Mouse (Mus musculus): ENCODE results near the gene Vax2. TPM values are rescaled to one million over a fixed set of nuclear protein-coding genes. Genes with fewer than 3 reads are reported as not detected.

The Vax2 gene
- total and polyA plus RNA-seq, 2 experiments from 2014 or later: not detected

- DNase-seq (ENCODE audit: low spot score): no peak
- Histone ChIP-seq H3K27ac (ENCODE audit: low read depth) (no peak overlapping the region), H3K9me3 (replicated peaks; ENCODE audit: control insufficient read depth, low read length) (0 out of 2 replicates have a peak, but pooled peaks cover 3% of the 10 kb centered on the region), H3K4me3 (ENCODE audit: low read depth, low read length) (no peak overlapping the region), H3K36me3 (replicated peaks; ENCODE audit: control insufficient read depth, insufficient read depth, low read length) (no peaks in the 10 kb centered on the region), H3K9ac (replicated peaks; ENCODE audit: low read depth, low read length) (no peak overlapping the region), H3K4me1 (ENCODE audit: control insufficient read depth, insufficient read depth) (no peaks in the 10 kb centered on the region), H3K27me3 (ENCODE audit: control insufficient read depth, insufficient read depth, low read length) (peaks cover 13% of the 10 kb centered on the region; the same call in 1 of the 2 replicates), H3K4me2 (ENCODE audit: low read depth, low read length) (no peak overlapping the region)
- WGBS: 49% methylated on average over 2 of the region's 2 CpGs
- TF ChIP-seq EP300 (IDR thresholded peaks at IDR 0.05; ENCODE audit: low read depth) (no peak), CTCF (IDR thresholded peaks at IDR 0.05; ENCODE audit: low read depth) (no peak)
- no peak for ATAC-seq (ENCODE audit: insufficient read depth, low read depth)
Measured at GRCm38 (mm10) chr6:83745466-83745865, 34.4 kb downstream of the Vax2 start.

GRCm38 (mm10) chr6:83749286-83749685 is 38.2 kb downstream of the Vax2 start:
- Histone ChIP-seq H3K4me1 (ENCODE audit: control insufficient read depth, insufficient read depth) (no peaks in the 10 kb centered on the region), H3K4me3 (ENCODE audit: low read depth, low read length) (no peak overlapping the region), H3K27ac (ENCODE audit: low read depth) (no peak overlapping the region), H3K27me3 (ENCODE audit: control insufficient read depth, insufficient read depth, low read length) (peaks cover 28% of the 10 kb centered on the region), H3K9ac (replicated peaks; ENCODE audit: low read depth, low read length) (no peak overlapping the region), H3K36me3 (replicated peaks; ENCODE audit: control insufficient read depth, insufficient read depth, low read length) (no peaks in the 10 kb centered on the region), H3K9me3 (replicated peaks; ENCODE audit: control insufficient read depth, low read length) (no peaks in the 10 kb centered on the region), H3K4me2 (ENCODE audit: low read depth, low read length) (no peak overlapping the region)
- TF ChIP-seq CTCF (IDR thresholded peaks at IDR 0.05; ENCODE audit: low read depth) (no peak), EP300 (IDR thresholded peaks at IDR 0.05; ENCODE audit: low read depth) (no peak)
- WGBS: 65% methylated on average over 3 of the region's 3 CpGs
- no peak for DNase-seq (ENCODE audit: low spot score)
- no peak for ATAC-seq (ENCODE audit: insufficient read depth, low read depth)

GRCm38 (mm10) chr6:83750171-83750684 is 39.2 kb downstream of the Vax2 start:
- Histone ChIP-seq H3K9ac (replicated peaks; ENCODE audit: low read depth, low read length) (no peak overlapping the region), H3K9me3 (replicated peaks; ENCODE audit: control insufficient read depth, low read length) (no peaks in the 10 kb centered on the region), H3K4me1 (ENCODE audit: control insufficient read depth, insufficient read depth) (no peaks in the 10 kb centered on the region), H3K27me3 (ENCODE audit: control insufficient read depth, insufficient read depth, low read length) (peaks cover 28% of the 10 kb centered on the region), H3K36me3 (replicated peaks; ENCODE audit: control insufficient read depth, insufficient read depth, low read length) (no peaks in the 10 kb centered on the region), H3K4me2 (ENCODE audit: low read depth, low read length) (0 out of 2 replicates have a peak overlapping the region, but pooled peaks have one; percentile 7), H3K27ac (ENCODE audit: low read depth) (no peak overlapping the region), H3K4me3 (ENCODE audit: low read depth, low read length) (no peak overlapping the region)
- 8% methylated on average over 11 of the region's 11 CpGs for WGBS
- DNase-seq (ENCODE audit: low spot score) (peak; percentile 31), ATAC-seq (ENCODE audit: insufficient read depth, low read depth) (no peak)
- TF ChIP-seq CTCF (IDR thresholded peaks at IDR 0.05; ENCODE audit: low read depth): peak; percentile 84
- no peak for TF ChIP-seq EP300 (IDR thresholded peaks at IDR 0.05; ENCODE audit: low read depth)

GRCm38 (mm10) chr6:83756051-83756450 is 45.0 kb downstream of the Vax2 start:
- no peak overlapping the region for H3K9ac ChIP-seq (replicated peaks; ENCODE audit: low read depth, low read length)
- H3K4me2 ChIP-seq (ENCODE audit: low read depth, low read length): no peak overlapping the region
- H3K36me3 ChIP-seq (replicated peaks; ENCODE audit: control insufficient read depth, insufficient read depth, low read length): no peaks in the 10 kb centered on the region
- H3K27ac ChIP-seq (ENCODE audit: low read depth): no peak overlapping the region
- DNase-seq (ENCODE audit: low spot score) (no peak), ATAC-seq (ENCODE audit: insufficient read depth, low read depth) (no peak)
- no peaks in the 10 kb centered on the region for H3K9me3 ChIP-seq (replicated peaks; ENCODE audit: control insufficient read depth, low read length)
- TF ChIP-seq EP300 (IDR thresholded peaks at IDR 0.05; ENCODE audit: low read depth) (no peak), CTCF (IDR thresholded peaks at IDR 0.05; ENCODE audit: low read depth) (no peak)
- WGBS: 66% methylated on average over 9 of the region's 9 CpGs
- H3K4me1 ChIP-seq (ENCODE audit: control insufficient read depth, insufficient read depth): no peaks in the 10 kb centered on the region
- H3K27me3 ChIP-seq (ENCODE audit: control insufficient read depth, insufficient read depth, low read length): peaks cover 57% of the 10 kb centered on the region
- H3K4me3 ChIP-seq (ENCODE audit: low read depth, low read length): no peak overlapping the region

GRCm38 (mm10) chr6:83762344-83762743 is 51.3 kb downstream of the Vax2 start, which contains the start of gene Ankrd53:
Gene Ankrd53, plus strand, starts transcription at chr6:83762644.
- no peak for TF ChIP-seq EP300 (IDR thresholded peaks at IDR 0.05; ENCODE audit: low read depth)
- no peak for TF ChIP-seq CTCF (IDR thresholded peaks at IDR 0.05; ENCODE audit: low read depth)
- WGBS: 34% methylated on average over 6 of the region's 6 CpGs
- H3K4me3 ChIP-seq (ENCODE audit: low read depth, low read length): peak within 1 kb of the TSS; percentile 30
- peaks cover 10% of the 10 kb centered on the region for H3K4me1 ChIP-seq (ENCODE audit: control insufficient read depth, insufficient read depth)
- no peak within 1 kb of the TSS for H3K9ac ChIP-seq (replicated peaks; ENCODE audit: low read depth, low read length)
- H3K27ac ChIP-seq (ENCODE audit: low read depth): no peak within 1 kb of the TSS
- H3K27me3 ChIP-seq (ENCODE audit: control insufficient read depth, insufficient read depth, low read length): peaks cover 42% of the 10 kb centered on the region
- H3K36me3 ChIP-seq (replicated peaks; ENCODE audit: control insufficient read depth, insufficient read depth, low read length): no peaks in the 10 kb centered on the region
- no peak for ATAC-seq (ENCODE audit: insufficient read depth, low read depth)
- peak within 1 kb of the TSS; percentile 61 for H3K4me2 ChIP-seq (ENCODE audit: low read depth, low read length)
- DNase-seq (ENCODE audit: low spot score): no peak
- no peaks in the 10 kb centered on the region for H3K9me3 ChIP-seq (replicated peaks; ENCODE audit: control insufficient read depth, low read length)

Measured in heart, postnatal 0 days (tissue).